Comparison of ENCODE assay signal across 27 mouse cellular contexts in genomic region chr2:71897420-71897819, GRCm38 (mm10). TPM values are rescaled to one million over a fixed set of nuclear protein-coding genes. Genes with fewer than 3 reads are reported as not detected.
DNase-seq lines count a peak whose midpoint lies in the region; ATAC-seq lines count a peak whose summit lies in the region.
"Had no signal": no experiment of that assay in that cellular context is flagged by ENCODE, and none has a peak within 500 bp of the region (broad histone marks: within the 10 kb centered on the region; RNA-seq: fewer than 3 reads in every experiment).

No protein-coding gene starts in this region.

- no peaks in the 10 kb centered on the region for H3K9me3 ChIP-seq in neural tube, embryonic 12.5 days
- H3K9me3 ChIP-seq: forebrain, embryonic 13.5 days; hindbrain, embryonic 12.5 days; intestine, embryonic 15.5 days; midbrain, embryonic 10.5 days; midbrain, embryonic 15.5 days had no signal

- H3K4me3 ChIP-seq in neural tube, embryonic 12.5 days: no peak overlapping the region
- H3K4me3 ChIP-seq: forebrain, embryonic 13.5 days; hindbrain, embryonic 12.5 days; intestine, embryonic 15.5 days; midbrain, embryonic 10.5 days; midbrain, embryonic 15.5 days had no signal

- 30% methylated on average over 12 of the region's 12 CpGs for WGBS in neural tube, embryonic 12.5 days

- H3K4me2 ChIP-seq in neural tube, embryonic 12.5 days (replicated peaks): 0 out of 2 replicates have a peak overlapping the region, but pooled peaks have one; percentile 9
- H3K4me2 ChIP-seq: forebrain, embryonic 13.5 days; heart, embryonic 11.5 days; hindbrain, embryonic 12.5 days; intestine, embryonic 15.5 days; lung, embryonic 14.5 days; midbrain, embryonic 15.5 days had no signal

- DNase-seq in kidney, adult 18-20 months: peak; percentile 13
- no peak for DNase-seq in kidney, postnatal 25 days
- DNase-seq in neural tube, embryonic 10.5 days (ENCODE audit: extremely low spot score, low spot score): no peak
- DNase-seq in embryo, embryonic 9.5 days (ENCODE audit: extremely low spot score): peak; percentile 14
- no peak for DNase-seq in layer of hippocampus, adult 11-12 months (ENCODE audit: low spot score)
- DNase-seq in cerebellum, postnatal 36 days: no peak
- DNase-seq: adrenal gland, postnatal 14 days; cerebellum, adult 11 months; cerebellum, adult 9-10 months; gastrocnemius, postnatal 14 days; heart, postnatal 36 days; liver; lung, embryonic 14.5 days; lung, postnatal 14 days; right cerebral cortex, adult 18-20 months; thymus, adult 18-20 months; thymus, postnatal 25 days had no signal

- H3K27me3 ChIP-seq in neural tube, embryonic 12.5 days (replicated peaks): no peaks in the 10 kb centered on the region
- H3K27me3 ChIP-seq: forebrain, embryonic 13.5 days; hindbrain, embryonic 12.5 days; intestine, embryonic 15.5 days; midbrain, embryonic 15.5 days had no signal

- no peaks in the 10 kb centered on the region for H3K36me3 ChIP-seq in neural tube, embryonic 12.5 days
- H3K36me3 ChIP-seq: midbrain, embryonic 15.5 days had no signal

- peaks cover 10% of the 10 kb centered on the region for H3K4me1 ChIP-seq in neural tube, embryonic 12.5 days
- H3K4me1 ChIP-seq: forebrain, embryonic 13.5 days; hindbrain, embryonic 12.5 days; intestine, embryonic 15.5 days; midbrain, embryonic 15.5 days had no signal

- H3K9ac ChIP-seq in neural tube, embryonic 12.5 days: no peak overlapping the region
- H3K9ac ChIP-seq: forebrain, embryonic 13.5 days; hindbrain, embryonic 12.5 days; intestine, embryonic 15.5 days; liver, embryonic 14.5 days; lung, embryonic 14.5 days; midbrain, embryonic 15.5 days had no signal

- no peak for ATAC-seq in neural tube, embryonic 12.5 days (ENCODE audit: low FRiP score, low read depth)
- ATAC-seq: forebrain, embryonic 13.5 days; hindbrain, postnatal 0 days; intestine, embryonic 15.5 days; midbrain, embryonic 15.5 days had no signal

- H3K27ac ChIP-seq in neural tube, embryonic 12.5 days: no peak overlapping the region
- H3K27ac ChIP-seq: forebrain, embryonic 13.5 days; hindbrain, embryonic 12.5 days; hindbrain, postnatal 0 days; intestine, embryonic 15.5 days; liver, embryonic 14.5 days; midbrain, embryonic 10.5 days; midbrain, embryonic 15.5 days; stomach, postnatal 0 days had no signal

RNA-seq across cellular contexts. Expression of gene Pdk1, which starts 24.4 kb away (rescaled TPM):
- 18.2 and 19.6 TPM in 2 replicates for polyA plus RNA-seq in neural tube, embryonic 12.5 days (2016; fragmentation: Nextera tagmentation; extraction: Ambion mirVana)

Comparison
In these comparisons a context has a peak if more than half of its experiments do, and no peak if none do; other contexts are left out.
1. DNase-seq: peak in kidney, adult 18-20 months (single experiment) and embryo, embryonic 9.5 days (single experiment); none in kidney, postnatal 25 days (0 of 2), neural tube, embryonic 10.5 days (single experiment), layer of hippocampus, adult 11-12 months (single experiment) and cerebellum, postnatal 36 days (0 of 2).